Mouse (Mus musculus): ENCODE data around the gene Rsrc1.
"Not testable (repeated sequence)": the region's sequence is repeated elsewhere in the genome, so short reads cannot be mapped to it uniquely, and the experiment has no call there.

The Rsrc1 gene

DNA sequence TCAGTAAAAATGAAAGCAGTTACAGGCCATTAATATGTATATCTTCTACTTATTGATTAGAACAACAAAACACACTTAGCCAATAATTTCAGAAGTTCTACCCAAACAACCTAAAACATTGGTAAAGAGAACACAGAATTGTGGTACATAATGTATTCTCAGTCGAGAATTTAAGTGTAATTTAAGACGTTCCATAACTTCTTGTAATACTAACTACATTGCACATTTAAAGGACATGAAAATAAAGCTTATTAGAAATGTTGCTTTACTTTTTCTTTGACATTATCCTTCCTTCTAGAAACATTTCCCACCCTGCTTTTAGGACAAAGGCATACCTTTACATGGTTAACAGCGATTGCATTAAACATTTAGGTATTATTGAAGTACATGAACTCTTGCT lies 2.3 kb downstream of the Rsrc1 start:
- DNase-seq (ENCODE audit: extremely low read depth, low read depth), result no peak

DNA sequence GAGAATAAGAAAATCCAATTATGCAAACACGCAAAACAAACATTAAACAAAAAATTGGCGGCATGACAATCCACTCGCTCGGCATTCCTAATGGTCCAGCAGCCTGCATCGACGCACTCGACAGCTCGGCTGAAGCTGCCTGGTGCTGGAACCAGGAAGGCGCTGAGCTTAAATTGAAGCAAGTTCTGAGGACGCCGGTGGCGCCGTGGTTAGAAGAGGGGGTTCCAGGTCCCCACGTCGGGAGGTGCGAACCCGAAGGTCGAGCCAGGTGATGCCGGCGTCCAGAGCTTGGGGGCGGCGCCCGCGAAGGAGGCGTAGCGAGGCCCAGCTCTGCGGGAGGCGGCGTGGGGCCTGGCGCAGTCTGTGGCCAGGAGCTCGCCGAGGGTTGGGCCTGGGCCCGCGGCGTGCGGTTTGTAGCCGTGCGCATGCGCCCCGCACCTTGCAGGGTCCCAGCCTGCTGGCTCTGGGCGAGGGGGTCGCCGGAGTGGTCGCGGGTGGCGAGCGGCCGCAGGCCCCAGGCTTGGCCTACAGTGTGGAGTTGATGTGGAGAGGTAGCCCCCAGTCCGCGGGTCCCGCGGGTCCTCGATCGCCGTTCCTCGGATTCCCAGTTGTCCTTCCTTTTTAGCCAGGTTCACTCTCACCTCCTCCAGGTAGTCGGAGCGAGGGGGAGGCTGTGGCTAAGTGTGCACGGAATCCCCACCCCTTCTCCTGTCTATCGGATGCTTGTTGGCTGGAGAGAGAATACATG lies 4.5 kb downstream of the Rsrc1 start:
- peak; percentile 72 for DNase-seq (ENCODE audit: extremely low read depth, low read depth)

DNA sequence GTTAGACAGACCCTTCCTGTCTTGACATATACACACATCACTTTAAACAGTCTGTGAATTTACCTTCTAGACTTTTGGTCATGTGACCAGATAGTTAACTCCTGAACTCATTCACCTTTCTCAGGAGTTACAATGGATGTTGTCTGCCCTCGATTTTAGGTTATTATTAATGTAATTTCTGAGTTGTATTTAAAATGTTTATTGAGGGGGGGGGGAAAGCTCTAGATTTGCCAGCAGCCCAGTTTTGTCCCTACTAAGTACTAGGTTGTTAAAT lies 5.0 kb downstream of the Rsrc1 start:
- no peak for DNase-seq (ENCODE audit: extremely low read depth, low read depth)

DNA sequence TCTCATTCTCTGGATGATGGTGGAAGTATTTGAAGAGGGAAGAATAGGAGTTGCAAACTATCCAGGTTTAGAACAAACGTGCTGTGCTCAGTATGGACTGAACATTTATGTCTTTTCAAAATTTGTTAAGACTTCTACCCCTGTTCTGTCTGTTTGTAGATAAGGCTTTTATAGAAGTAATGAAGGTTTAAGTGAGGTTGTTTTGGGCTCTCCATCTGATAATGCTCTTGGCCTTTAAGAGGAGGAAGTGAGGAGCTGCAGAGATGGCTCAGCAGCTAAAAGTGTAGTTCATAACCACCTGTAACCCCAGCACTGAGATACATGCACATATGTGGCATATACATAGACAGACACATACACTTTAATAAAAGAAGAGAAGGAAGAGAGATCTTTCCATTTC lies 15.6 kb downstream of the Rsrc1 start:
- peak; percentile 66 for DNase-seq (ENCODE audit: extremely low read depth, low read depth)

DNA sequence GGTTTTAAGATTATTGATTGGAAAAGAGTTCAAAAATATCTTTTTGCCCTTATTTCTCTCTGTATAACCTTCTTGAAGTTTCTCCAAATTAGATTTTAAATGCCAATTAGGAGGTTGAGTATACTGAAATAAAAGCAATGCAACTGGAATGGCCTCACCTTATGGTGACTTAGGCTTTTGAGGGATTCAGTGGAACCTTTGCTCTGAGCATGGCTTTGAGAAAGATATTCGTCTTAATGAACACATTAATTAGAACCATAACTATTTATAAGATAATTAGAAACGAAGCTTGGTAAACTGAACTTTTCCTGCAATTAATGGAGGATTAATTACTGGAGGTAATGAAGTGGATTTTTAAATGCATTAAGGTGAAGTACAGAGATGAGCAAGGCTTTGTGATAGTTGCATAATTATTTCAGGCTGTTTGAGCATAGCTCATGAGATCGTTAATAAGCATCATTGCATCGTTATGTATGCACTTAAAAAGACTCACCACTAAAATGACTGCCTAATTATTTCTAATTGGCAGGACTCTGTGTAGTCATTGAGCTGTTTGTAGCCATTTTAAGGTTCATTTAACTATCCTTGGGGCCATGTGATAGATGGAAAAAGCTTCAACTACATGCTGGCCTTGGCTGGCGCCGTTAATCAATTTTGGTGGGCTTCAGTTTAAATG lies 55.3 kb downstream of the Rsrc1 start:
- no peak for DNase-seq (ENCODE audit: extremely low read depth, low read depth)

DNA sequence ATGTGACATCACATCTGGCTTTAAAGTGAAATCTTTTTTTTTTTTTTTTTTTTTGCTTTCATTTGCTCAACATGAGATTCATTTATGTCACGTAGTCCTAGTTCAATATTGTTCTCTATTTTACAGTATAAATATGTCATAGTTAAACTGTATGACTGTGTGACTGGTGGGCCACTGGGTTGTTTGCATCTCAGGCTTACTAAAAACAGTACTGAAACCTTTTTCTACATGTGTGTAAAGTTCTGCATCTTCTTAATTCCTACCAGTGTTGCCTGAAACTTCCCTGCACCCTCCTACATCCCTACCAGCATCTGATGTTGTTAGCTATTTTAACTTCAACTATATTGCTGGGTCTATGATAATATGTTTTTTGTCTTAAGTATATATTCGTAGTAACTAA lies 78.6 kb downstream of the Rsrc1 start:
- DNase-seq (ENCODE audit: extremely low read depth, low read depth), result no peak

DNA sequence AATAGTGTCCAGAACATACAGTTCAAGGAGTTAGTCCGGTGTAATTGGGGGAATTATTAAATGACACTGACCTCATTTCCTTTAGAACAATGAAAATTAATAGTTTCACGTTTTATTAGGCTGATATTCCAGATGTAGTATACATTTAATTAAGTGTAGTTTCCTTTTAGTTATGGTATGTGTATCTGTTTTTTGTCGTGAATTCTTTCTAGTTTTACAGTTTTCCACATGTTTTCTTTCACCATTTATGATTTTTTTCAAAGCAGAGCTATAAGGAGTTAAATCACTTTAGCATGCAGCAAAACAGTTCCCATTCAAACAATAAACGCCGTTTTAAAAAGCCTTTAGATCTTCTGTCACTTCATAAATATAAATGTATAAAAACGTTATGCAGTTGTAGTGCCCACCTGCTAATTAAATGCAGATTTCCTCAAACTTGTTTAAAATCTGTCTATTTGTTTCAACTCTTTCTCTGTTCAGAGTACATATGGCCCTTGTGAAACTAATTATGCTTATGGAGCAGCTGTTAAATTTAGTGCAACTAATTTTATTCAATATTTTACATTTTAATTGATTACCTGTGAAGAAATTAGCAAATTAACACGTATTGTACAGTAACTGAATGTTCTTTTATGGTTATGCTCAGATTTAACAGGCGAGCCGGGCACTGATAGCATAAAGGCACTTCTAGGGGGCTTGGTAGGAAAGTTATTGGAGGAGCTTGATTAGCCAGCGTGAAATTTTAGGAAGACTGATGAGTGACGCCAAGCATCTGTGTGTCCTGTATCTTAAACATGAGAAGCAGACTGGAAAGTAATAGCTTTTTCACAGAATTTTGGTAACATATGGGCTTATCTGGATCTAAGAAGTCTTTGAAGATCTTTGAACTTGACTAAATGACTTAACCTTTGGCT lies 89.6 kb downstream of the Rsrc1 start:
- no peak for DNase-seq (ENCODE audit: extremely low read depth, low read depth)

DNA sequence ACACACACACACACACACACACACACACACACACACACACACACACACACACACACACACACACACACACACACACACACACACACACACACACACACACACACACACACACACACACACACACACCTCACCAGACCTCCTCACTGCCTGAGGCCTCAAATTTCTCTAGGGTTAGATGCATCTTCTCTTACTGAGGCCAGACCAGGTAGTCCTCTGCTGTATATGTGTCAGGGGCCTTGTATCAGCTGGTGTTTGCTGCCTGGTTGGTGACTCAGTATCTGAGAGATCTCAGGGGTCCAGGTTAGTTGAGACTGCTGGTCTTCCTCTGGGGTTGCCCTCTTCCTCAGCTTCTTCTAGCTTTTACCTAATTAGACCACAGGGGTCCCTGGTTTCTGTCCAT lies 92.5 kb downstream of the Rsrc1 start:
- not testable (repeated sequence) for DNase-seq (ENCODE audit: extremely low read depth, low read depth)

DNA sequence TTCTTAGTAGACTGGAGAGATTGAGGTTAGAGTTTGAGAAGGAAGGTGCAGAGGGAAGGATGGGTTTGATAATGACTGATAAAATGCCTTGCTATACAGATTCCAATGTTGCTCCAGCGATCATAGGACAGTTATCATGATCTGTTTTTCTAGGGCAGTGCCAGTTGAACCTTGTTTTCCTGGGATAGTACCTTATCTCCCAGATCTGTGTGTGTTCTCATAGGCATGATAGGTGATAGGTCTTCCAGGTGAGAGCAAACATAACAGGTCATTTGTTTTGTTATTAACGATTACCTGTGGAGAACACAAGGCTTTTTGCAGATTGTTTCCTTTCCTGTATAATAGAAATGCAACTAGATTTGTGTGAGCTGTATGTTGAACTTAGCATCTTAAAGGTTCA lies 94.3 kb downstream of the Rsrc1 start:
- no peak for DNase-seq (ENCODE audit: extremely low read depth, low read depth)

DNA sequence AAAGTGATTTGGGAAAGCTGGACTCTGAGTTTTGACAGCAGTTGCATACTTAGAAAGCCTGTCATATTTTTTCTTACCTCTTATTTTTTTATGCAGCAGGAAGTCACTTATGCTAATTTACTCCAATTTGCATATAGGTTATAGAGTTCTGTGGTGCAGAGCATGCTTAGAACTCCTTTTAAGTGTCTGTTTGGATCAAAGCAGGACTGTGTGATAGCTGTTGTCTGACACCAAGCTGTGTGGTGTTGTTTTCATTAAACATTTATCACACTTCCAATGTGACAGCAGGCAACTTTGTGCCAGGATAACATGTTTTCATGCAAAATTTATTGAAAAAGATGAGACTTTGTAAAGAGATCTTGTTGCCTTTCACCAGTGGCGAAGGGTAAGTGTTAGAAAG lies 103.6 kb downstream of the Rsrc1 start:
- DNase-seq (ENCODE audit: extremely low read depth, low read depth), result no peak

DNA sequence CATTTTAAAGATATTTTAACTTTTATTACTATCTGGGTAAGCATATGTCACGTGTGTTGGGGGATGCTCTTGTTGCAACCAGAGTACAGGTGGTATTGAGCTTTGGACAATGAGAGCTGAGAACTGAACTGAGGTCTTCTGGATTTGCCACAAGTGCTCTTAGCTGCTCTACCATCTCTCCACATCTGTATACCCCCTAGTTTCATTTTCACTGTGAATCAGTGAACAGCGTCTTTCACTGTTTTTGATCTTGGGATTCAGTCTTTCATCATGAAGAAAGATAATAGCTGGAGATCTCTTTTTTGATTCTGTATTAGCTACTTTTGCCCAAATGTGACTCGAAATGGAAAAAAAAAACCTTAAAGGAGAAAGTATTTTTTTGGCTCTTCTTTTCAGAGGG lies 127.2 kb downstream of the Rsrc1 start:
- DNase-seq (ENCODE audit: extremely low read depth, low read depth), result no peak

DNA sequence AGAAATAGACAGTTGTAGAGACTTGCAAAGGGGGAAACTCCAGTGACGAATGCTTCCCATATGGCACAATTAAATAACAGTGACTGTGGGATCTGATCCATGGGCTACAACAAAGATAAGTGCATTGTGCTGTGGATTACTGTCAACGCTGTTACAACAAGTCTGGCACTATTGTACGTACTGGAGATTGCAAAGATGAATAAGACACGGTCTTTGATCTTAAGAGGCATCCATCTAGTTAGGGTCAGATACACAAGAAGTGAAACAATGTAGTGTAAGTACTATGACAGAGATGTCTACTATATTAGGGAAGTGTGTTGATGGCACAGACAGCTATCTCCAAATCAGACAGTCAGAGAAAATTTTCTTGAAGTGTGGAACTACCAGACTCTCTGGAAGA lies 135.1 kb downstream of the Rsrc1 start:
- no peak for DNase-seq (ENCODE audit: extremely low read depth, low read depth)

DNA sequence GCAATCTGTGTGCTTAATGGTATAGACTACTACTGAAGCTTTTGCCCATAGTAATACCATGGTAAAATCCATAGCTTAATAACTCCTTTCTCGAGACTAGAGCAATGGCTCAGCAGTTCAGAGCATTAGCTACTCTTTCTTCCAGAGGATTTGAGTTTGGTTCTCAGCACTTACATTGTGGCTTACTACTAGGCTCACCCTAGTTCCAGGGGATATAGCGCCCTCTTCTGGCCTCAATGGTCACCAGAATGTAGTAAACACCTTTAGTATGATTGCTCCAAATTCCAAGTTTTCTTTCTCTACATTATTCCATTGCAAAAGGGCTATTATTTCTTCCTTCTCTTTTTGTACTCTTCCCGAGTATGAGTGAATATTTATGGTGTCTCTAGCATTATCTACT lies 151.3 kb downstream of the Rsrc1 start:
- no peak for DNase-seq (ENCODE audit: extremely low read depth, low read depth)

DNA sequence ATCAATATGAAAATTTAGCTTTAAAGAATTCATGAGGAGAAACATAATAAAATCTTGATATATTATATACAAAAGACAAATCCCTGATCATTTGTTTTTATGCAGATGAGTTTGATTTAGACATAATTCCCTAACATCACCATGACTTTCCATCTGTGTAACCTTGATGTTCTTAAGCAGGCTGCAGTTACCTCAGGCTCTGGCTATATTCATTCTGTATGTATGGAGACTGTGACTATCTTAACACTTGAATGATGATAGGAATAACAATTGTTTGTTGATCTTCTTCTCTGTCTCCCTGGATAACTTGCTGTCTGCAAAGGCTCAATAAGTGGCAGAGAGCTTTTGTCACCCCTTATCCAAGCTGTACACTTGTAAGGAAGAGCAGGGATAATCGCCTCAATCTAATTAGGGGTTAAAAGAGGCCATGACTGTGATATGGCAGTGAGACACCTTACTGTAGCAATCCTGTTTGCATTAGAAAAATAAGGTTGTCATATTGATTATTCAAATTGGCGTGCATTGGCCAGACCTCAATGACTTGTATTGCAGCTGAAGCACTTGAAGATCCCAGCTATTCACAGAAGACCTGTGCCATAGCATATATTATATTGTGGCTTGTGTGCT lies 154.7 kb downstream of the Rsrc1 start:
- DNase-seq (ENCODE audit: extremely low read depth, low read depth), result no peak

DNA sequence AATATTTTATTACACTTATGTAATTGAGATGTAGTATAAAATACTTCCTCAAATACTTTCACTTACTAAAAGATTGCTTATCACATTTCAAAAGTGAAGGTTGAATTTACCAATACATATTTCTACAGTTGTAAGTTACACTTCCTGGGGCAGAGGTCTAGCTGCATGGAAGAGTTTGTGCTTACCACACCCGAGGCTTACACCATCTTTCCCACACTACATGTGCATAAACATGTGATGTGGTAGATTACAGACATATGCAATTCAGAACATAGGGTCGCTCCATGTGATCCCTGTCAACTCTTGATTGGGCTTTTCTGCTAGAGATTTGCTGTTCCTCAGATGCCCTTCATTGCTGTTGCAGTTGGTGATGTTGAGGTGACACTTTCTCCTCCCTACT lies 163.8 kb downstream of the Rsrc1 start:
- DNase-seq (ENCODE audit: extremely low read depth, low read depth), result no peak

DNA sequence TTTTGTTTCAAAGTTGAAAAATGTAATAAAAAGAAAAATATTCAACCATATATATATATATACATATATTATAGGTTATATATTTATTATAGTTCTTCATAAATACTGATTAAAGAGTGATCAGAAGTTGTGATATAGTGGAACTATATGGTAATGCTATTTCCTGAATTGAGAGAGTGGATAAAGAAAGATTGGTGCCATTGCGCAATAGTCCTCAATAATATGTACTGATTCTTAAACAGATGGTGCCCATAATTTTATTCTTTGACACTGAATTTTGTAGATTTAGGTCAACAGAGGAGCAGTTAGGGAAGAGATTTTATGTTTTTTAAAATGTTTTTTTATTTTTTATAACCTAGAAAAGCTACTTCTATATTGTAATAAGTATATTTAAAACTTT lies 165.1 kb downstream of the Rsrc1 start:
- DNase-seq (ENCODE audit: extremely low read depth, low read depth), result no peak

DNA sequence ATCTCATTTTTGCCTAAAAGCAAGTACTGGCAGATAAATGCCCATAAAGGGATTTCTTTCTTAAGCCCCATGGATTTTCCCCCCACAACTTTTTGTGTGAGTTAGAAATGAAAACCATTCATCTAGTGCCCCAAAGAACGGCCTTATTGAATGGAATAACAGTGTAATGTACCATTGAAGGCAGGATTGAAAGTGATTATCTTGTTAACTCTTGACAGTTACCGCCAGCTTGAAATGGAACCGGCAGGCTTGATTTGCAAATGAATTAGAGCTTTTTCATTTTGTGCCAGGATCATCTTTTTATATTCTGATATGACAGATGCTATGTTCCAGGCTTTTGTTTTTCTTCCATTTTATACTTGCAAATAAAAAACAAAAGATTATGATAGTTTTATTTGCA lies 166.1 kb downstream of the Rsrc1 start:
- DNase-seq (ENCODE audit: extremely low read depth, low read depth), result no peak

DNA sequence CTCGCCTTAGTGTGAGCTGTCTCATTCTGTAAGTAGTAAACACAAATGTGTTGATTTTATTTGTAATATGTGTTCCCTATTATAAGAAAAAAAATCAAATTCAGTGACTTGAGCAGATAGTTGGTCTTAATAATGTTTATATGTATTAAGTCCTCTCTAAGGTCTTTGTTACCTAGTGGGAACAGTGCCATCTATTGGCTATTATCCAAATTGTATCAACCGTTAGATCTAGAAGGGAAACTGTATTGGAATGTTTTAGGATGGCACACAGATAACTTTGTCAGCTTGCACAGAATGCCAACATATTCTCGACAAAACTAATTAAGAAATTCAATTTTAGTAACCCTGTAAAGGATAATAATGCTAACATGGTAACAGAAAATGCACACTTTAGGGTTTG lies 216.0 kb downstream of the Rsrc1 start:
- DNase-seq (ENCODE audit: extremely low read depth, low read depth), result peak; percentile 1

DNA sequence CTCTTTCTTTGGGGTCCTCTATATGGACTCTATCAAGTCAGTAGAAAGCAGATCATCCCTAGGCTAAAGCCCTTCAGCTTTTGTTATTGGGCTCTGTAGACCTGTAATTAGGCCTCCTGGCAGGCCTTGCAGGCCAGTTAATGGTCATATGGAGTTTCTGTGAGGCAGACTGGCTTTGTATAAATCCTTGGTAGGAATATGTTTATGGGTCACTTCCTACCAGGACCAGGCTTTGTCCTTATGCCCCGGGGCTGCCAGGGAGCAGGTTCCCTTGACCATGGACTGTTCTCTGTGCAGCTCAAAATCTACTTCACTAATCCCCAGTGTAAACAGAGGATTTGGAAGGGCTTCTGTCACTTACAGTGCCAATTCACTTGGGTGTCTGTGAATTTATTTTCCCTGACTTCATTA lies 231.9 kb downstream of the Rsrc1 start:
- no peak for DNase-seq (ENCODE audit: extremely low read depth, low read depth)

DNA sequence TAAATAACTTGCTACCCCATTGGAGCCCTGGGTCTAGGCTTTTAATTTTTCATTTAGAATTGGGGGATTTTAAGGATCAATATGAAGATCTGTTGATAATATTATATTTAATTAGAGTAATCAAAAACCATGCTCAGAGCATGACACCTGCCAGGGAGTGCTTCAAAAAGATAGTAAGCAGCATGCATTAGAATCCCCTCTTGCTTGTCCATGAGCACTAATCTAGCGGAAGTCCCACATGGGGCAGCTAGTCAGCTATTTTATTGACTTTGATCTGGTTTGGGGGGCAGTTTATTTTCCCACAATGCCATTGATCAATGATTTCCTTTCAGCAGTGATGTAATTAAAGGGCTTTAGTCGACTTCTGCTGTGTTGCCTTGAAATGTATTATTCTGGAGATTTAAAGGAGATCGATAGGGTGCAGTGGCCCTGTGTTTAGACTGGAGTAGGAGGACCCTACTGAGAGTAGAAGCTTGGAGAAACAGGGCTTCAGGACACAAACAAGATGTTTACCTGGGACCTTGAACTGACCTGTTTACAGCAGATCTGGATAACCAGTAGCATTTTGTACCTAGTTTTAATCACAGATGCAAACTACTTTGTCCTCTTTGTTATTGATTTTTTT lies 251.5 kb downstream of the Rsrc1 start:
- DNase-seq (ENCODE audit: extremely low read depth, low read depth), result no peak

DNA sequence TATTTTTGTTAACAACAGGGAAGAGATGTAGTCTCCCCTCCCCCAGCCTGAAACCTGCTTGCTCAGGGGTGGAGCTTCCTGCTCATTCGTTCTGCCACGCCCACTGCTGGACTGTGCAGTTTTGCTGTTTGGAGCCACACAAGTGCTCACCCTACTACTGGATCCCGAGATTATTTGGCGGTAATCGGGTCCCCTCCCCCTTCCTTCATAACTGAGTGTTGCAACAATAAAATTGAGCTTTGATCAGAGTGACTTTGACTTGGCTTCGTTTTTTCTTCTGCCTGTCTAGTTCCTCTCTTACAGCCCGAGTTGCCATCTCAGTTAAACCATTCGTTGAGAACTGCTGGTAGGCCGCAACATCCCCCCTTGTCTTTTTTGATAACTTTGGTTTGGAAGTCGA lies 261.3 kb downstream of the Rsrc1 start:
- DNase-seq (ENCODE audit: extremely low read depth, low read depth), result not testable (repeated sequence)

DNA sequence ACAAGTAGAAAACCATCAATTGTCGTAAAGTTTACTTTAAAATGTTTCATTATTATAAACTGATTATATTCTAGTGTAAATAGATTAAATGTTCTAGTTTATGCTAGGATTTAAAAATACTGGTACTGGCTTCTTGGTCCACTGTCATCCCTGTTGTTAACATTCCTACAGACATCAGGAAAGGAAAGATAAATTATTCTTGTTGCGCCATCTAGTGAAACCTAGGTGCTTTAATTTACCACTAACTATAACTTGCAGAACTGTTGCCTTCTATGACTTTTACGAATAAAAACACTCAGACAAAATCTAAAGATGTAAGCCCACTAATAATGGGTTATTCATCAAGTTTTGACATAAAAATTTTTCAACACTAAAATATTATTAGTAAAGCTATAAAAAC lies 286.3 kb downstream of the Rsrc1 start:
- no peak for DNase-seq (ENCODE audit: extremely low read depth, low read depth)

Measured in MEL-GATA-1-ER (cell line).